Mouse (Mus musculus) embryo, embryonic 11.5 days (tissue): Measurements from ENCODE around the gene Yy1.

ENCODE experiments used
- DNase-seq: peaks from one replicate; pipeline ENCODE4 v3.0.0-alpha.2; 2012; ENCODE audit warnings: low read depth, low spot score

Yy1 gene

DNA sequence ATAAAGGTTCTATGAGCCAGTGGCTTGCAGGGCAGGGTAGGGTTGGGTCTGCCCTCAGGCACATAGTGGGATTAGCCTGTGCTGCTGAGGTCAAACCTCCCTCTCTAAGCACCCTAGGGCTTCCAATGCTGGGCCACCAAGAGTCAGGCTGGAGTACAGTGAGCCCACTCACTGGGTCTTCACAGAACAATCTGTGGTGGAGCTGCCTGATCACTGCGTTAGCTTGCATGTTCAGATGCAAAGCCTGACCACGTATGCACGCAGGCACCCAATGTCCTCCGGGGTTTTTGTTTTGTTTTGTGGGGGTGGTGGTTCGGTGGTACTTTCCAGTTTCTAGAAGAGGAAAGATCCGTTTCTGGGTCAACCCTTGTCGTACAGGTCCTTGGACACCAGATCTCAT lies 64.3 kb downstream of the Yy1 start:
- no peak for DNase-seq

DNA sequence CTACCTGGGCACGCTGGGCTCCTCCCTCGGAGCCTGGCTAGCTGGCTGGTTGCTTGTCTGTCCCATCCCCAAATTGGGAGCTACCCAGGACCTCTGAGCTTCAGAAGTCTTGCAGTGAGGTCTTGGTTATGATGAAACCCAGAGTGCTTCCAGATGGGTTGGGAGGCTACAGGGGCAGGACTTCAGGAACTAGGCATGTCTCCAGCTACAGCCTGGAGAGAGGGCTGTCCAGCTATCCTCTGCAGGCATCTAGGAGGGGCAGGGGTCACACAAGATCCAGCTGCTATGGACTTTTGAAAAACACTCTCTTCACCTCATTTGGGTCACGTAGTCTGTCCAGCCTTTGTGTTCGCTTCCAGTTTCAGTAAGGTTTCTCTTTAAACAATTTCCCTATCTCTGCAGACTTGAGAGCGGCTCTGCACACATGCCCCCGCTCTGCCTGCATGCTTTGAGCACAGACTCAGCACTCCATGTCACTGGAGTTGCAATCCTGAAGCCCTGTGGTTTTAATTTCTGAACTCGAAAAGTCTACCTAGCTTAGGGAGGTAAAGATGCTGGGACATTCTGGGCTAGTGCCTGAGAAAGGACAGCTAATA lies 64.9 kb downstream of the Yy1 start:
- DNase-seq = no peak

DNA sequence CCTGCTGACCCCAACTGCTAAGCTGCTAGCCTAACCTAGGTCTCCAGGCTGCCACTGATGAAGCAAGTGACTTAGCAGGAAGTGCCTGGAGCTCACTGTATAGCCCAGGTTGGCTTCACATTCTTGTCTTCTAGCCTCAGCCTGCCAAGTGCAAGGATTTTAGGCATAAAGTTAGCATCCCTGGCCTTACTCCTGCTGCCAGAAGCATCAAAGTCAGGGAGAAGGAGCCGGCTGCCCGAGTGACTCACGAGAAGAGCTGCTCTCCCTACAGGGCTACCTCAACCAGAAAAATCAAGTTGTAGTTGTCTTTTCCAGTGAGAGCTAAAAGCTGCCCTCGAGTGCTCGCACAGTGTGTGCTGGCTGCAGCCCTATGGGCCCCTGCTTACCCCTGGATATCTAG lies 65.7 kb downstream of the Yy1 start:
- DNase-seq = no peak

DNA sequence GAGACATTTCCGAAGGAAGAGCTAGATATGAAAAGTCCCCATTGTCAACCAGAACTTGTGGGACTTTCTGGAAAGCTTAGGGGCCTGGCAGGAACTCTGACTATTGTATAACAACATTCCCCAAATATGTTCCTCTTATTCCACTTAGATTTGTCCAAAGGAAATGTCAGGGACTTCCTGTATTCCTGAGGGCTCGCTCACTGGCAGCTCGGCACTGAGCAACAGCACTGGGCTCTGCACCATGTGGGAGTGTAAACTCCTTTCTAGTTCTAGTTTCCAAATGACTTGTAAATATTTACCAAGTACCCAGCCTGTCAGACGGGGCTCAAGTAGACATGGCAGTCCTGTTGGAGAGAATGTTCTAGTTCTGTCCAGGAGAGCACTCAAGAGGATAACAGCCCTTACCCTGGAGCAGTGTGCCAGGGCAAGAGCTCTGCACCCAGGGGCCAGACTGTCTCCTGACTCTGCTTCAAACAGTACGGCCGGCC lies 72.3 kb downstream of the Yy1 start:
- DNase-seq = no peak

DNA sequence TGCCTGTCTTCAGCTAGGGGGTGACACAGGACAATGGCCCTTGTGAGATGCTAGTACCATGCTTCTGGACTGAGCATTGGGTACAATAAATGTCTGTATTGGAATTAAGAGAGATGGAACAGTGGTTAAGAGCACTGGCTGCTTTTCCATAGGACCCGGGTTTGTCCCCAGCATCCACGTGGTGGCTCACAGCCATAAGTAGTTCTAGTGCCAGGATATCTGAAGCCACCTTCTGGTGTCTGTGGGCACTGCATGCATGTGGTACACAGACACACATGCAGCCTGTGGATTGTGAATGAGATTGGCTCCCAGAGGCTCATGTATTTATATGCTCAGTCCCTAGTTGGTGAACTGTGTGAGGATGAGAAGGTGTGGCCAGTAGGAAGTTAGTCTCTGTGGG lies 76.8 kb downstream of the Yy1 start:
- DNase-seq = no peak
